Mouse (Mus musculus) splenic B cell, adult 2 months (primary cell): ENCODE data around the gene Igsf8.
A peak's percentile ranks its signal among the peaks of the same experiment; 100 is the strongest.

ENCODE experiments used
- DNase-seq: peaks from one replicate; pipeline ENCODE4 v3.0.0-alpha.2; 2011; ENCODE audit warnings: low read depth, low spot score
- H3K27me3 ChIP-seq: 2 replicates; pipeline ENCODE4 v1.6.1; 2012; ENCODE audit warnings: mild to moderate bottlenecking, low read length, moderate library complexity, mixed read lengths; ENCODE audit not compliant: control insufficient read depth, poor library complexity, insufficient read depth, severe bottlenecking
- H3K36me3 ChIP-seq: 2 replicates; pipeline ENCODE4 v1.6.1; 2012; ENCODE audit warnings: mild to moderate bottlenecking, low read length, moderate library complexity, mixed read lengths; ENCODE audit not compliant: control insufficient read depth, poor library complexity, insufficient read depth, severe bottlenecking

Igsf8 gene

GRCm38 (mm10) chr1:172304443-172304842 is 43.0 kb downstream of the Igsf8 start:
- no peaks in the 10 kb centered on the region for H3K36me3 ChIP-seq
- DNase-seq = no peak

GRCm38 (mm10) chr1:172305153-172305552 is 43.7 kb downstream of the Igsf8 start:
- Histone ChIP-seq H3K36me3 (no peaks in the 10 kb centered on the region), H3K27me3 (no peaks in the 10 kb centered on the region; the same call in 1 of the 2 replicates)
- DNase-seq = no peak

More at GRCm38 (mm10) chr1:172304443-172304842, 43.0 kb downstream of the Igsf8 start:
- no peaks in the 10 kb centered on the region; the same call in 1 of the 2 replicates for H3K27me3 ChIP-seq

GRCm38 (mm10) chr1:172305635-172306034 is 44.2 kb downstream of the Igsf8 start:
- H3K36me3 ChIP-seq = no peaks in the 10 kb centered on the region
- DNase-seq = peak; percentile 36
- H3K27me3 ChIP-seq = no peaks in the 10 kb centered on the region; the same call in 1 of the 2 replicates

- peak; percentile 21 for DNase-seq
- H3K27me3 ChIP-seq = no peaks in the 10 kb centered on the region; the same call in 1 of the 2 replicates
- no peaks in the 10 kb centered on the region for H3K36me3 ChIP-seq
These were observed 44.8 kb downstream of the Igsf8 start for GRCm38 (mm10) chr1:172306196-172306595.

GRCm38 (mm10) chr1:172306885-172307284 is 45.4 kb downstream of the Igsf8 start:
- H3K36me3 ChIP-seq = no peaks in the 10 kb centered on the region
- DNase-seq = no peak

GRCm38 (mm10) chr1:172307936-172308335 is 46.5 kb downstream of the Igsf8 start:
- DNase-seq = no peak

More at GRCm38 (mm10) chr1:172306885-172307284, 45.4 kb downstream of the Igsf8 start:
- no peaks in the 10 kb centered on the region; the same call in 1 of the 2 replicates for H3K27me3 ChIP-seq

GRCm38 (mm10) chr1:172308409-172308808 is 47.0 kb downstream of the Igsf8 start:
- DNase-seq = no peak

More at GRCm38 (mm10) chr1:172307936-172308335, 46.5 kb downstream of the Igsf8 start:
- H3K36me3 ChIP-seq = no peaks in the 10 kb centered on the region
- H3K27me3 ChIP-seq = no peaks in the 10 kb centered on the region; the same call in 1 of the 2 replicates

GRCm38 (mm10) chr1:172309699-172310398 is 48.4 kb downstream of the Igsf8 start:
- no peaks in the 10 kb centered on the region for H3K27me3 ChIP-seq
- peak; percentile 94 for DNase-seq

More at GRCm38 (mm10) chr1:172308409-172308808, 47.0 kb downstream of the Igsf8 start:
- Histone ChIP-seq H3K27me3 (no peaks in the 10 kb centered on the region; the same call in 1 of the 2 replicates), H3K36me3 (no peaks in the 10 kb centered on the region)

GRCm38 (mm10) chr1:172311248-172311906 is 49.9 kb downstream of the Igsf8 start:
- no peaks in the 10 kb centered on the region for H3K27me3 ChIP-seq
- peak; percentile 68 for DNase-seq
- H3K36me3 ChIP-seq = no peaks in the 10 kb centered on the region

More at GRCm38 (mm10) chr1:172309699-172310398, 48.4 kb downstream of the Igsf8 start:
- H3K36me3 ChIP-seq = no peaks in the 10 kb centered on the region

GRCm38 (mm10) chr1:172311921-172312767 is 50.7 kb downstream of the Igsf8 start:
- DNase-seq = peak; percentile 84
- no peaks in the 10 kb centered on the region for H3K27me3 ChIP-seq
- H3K36me3 ChIP-seq = no peaks in the 10 kb centered on the region

GRCm38 (mm10) chr1:172312768-172313561 is 51.5 kb downstream of the Igsf8 start:
- DNase-seq = peak; percentile 55
- H3K27me3 ChIP-seq = no peaks in the 10 kb centered on the region
- H3K36me3 ChIP-seq = peaks cover under 1% of the 10 kb centered on the region

- no peaks in the 10 kb centered on the region for H3K27me3 ChIP-seq
- DNase-seq = no peak
- peaks cover 3% of the 10 kb centered on the region for H3K36me3 ChIP-seq
These were observed 52.4 kb downstream of the Igsf8 start for GRCm38 (mm10) chr1:172313613-172314411.

- no peak for DNase-seq
- Histone ChIP-seq H3K36me3 (peaks cover 4% of the 10 kb centered on the region), H3K27me3 (no peaks in the 10 kb centered on the region)
These were observed 53.5 kb downstream of the Igsf8 start for GRCm38 (mm10) chr1:172314911-172315310.
